Mouse (Mus musculus) megakaryocyte, embryonic 14.5 days (primary cell): Measurements from ENCODE around the gene Vps45.

ENCODE experiments used
- FLI1 ChIP-seq: IDR thresholded peaks from 2 replicates; pipeline ENCODE4 v1.6.1; 2012; ENCODE audit warnings: low read length, inconsistent platforms, mixed read lengths
- GATA1 ChIP-seq: IDR thresholded peaks from 3 replicates; pipeline ENCODE4 v1.6.1; 2012; ENCODE audit warnings: mixed read lengths, low read length, inconsistent platforms, borderline replicate concordance

- TF ChIP-seq GATA1 (no peak), FLI1 (no peak)
These were observed 3.0 kb downstream of the Vps45 start for GRCm38 (mm10) chr3:96055294-96055693.
